Mouse (Mus musculus) lung, adult 2 months (tissue): Measurements from ENCODE around the gene Ugt1a5. TPM values are rescaled to one million over a fixed set of nuclear protein-coding genes. Genes with fewer than 3 reads are reported as not detected.

ENCODE experiments used
- DNase-seq: peaks from one replicate; pipeline ENCODE4 v3.0.0; 2022
- H3K4me1 ChIP-seq: fragments of 200-500 bp; 2 replicates; pipeline ENCODE4 v1.6.1; 2011; ENCODE audit warnings: low read length; ENCODE audit not compliant: control insufficient read depth, insufficient read depth
- H3K4me3 ChIP-seq: fragments of 200-500 bp; replicated peaks from 2 replicates; pipeline ENCODE3; 2011; ENCODE audit warnings: low read depth, mild to moderate bottlenecking, control low read depth, low read length; ENCODE audit errors: extremely low read depth
- CTCF ChIP-seq: fragments of 200-500 bp; IDR thresholded peaks from 2 replicates; pipeline ENCODE4 v1.5.1; 2011; ENCODE audit warnings: mild to moderate bottlenecking, low read length, control low read depth; ENCODE audit not compliant: insufficient read depth
- POLR2A ChIP-seq: fragments of 200-500 bp; IDR thresholded peaks from 2 replicates; pipeline ENCODE4 v1.6.1; 2011; ENCODE audit warnings: low read depth, mild to moderate bottlenecking, control low read depth, low read length, borderline replicate concordance; ENCODE audit errors: extremely low read depth
- WGBS: fragments of 180-500 bp; shearing (Covaris S2); methylation state at CpG from one replicate; pipeline ENCODE4 v1.1.7; 2018; 5-methylcytosine and 5-hydroxymethylcytosine counted together
- polyA plus RNA-seq: library from polyadenylated mRNA; depleted of rRNA; stranded (reverse); fragments of >200 nt; gene quantifications from 2 replicates; pipeline ENCODE4 v1.2.3, GENCODE M21; 2012

Gene Ugt1a5
- polyA plus RNA-seq, 1 experiment, result 0.36 TPM

DNA sequence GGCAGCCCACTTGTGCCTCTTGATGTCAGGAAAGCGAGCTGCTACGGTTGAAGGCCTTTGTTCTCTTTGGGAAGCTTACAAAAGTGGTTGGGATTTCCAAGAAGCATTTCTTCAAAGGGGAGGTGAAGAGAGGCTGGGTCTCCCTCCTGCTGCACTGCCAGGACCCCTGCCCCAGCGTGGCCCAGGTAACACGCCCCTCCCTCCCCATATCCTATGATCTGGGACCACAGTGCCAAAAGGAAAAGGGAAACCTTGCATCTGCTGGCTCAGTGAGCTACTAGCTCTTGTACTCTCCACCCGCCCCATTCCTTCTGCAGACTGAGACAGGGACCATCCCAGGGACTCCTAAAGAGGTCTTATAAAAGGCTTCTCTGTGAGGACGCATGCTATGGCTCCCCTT is 91.9 kb downstream of the Ugt1a5 start:
- no peak overlapping the region for H3K4me3 ChIP-seq
- TF ChIP-seq POLR2A (no peak), CTCF (no peak)
- 80% methylated on average over 6 of the region's 6 CpGs for WGBS
- no peak for DNase-seq
- no peaks in the 10 kb centered on the region for H3K4me1 ChIP-seq

GRCm38 (mm10) chr1:88258361-88258760 is 92.5 kb downstream of the Ugt1a5 start:
- no peak for DNase-seq
- Histone ChIP-seq H3K4me1 (no peaks in the 10 kb centered on the region), H3K4me3 (no peak overlapping the region)
- no peak for TF ChIP-seq CTCF
- no peak for TF ChIP-seq POLR2A
- 66% methylated on average over 6 of the region's 6 CpGs for WGBS

DNA sequence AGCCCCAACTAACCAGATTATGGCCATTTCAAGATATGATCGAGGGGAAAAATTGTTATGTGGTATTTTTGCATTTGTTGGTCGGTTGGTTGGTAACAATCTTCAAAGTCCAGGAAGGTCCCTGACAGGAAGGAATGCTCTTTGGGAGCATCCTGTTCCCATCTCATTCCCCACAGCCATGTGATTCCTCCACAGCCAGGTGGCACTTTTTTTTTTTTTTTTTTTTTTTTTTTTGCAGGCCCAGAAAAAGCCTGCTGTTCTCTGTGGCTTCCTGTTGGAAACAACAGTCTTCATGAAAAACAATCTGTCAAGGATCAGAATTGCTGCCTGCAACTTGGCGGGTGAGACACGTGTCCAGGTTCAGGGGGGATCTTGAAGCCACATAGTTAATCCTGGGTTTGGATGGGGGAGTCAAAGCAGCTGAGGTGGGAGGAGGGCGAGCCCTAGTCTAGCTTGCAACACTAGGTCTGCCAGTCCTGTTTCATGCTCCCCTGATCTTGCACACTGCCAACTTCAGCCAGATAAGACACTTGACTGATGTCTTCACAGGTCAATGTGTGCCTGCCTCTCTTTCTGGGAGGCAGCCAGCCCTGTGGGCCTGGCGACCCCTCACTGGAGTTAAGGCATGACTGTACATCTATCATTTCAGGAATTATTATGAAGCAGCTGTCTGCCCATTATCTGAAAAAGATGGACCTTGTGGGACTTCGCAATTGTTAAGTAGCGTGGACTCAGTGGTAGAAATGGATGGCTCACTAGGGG is 93.2 kb downstream of the Ugt1a5 start:
- DNase-seq, result no peak
- no peak overlapping the region for H3K4me3 ChIP-seq
- H3K4me1 ChIP-seq, result no peaks in the 10 kb centered on the region
- TF ChIP-seq CTCF, result no peak
- no peak for TF ChIP-seq POLR2A
- 50% methylated on average over 8 of the region's 8 CpGs for WGBS

DNA sequence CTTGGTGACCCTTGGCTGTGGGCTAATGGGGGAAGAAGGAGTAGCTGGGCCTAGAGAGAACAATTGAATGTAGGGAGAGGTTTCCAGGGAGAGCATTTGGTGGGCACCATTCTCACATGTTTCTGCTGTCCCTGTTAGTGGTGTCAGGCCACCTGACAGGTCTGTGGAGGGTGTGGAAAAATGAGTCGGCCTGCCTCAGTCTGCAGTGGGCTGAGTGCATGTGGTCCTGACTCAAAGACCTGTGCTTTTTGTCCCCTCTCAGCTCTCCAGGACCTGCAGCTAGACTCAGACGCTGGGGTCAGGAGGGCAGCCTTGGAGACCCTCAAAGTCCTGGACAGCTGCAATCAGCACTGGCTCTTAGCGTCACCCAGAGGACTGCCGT is 93.8 kb downstream of the Ugt1a5 start:
- TF ChIP-seq POLR2A (no peak), CTCF (no peak)
- WGBS, result 70% methylated on average over 4 of the region's 4 CpGs

GRCm38 (mm10) chr1:88260114-88260513 is 94.3 kb downstream of the Ugt1a5 start:
- DNase-seq, result no peak
- H3K4me1 ChIP-seq, result no peaks in the 10 kb centered on the region
- 69% methylated on average over 6 of the region's 6 CpGs for WGBS
- no peak overlapping the region for H3K4me3 ChIP-seq
- TF ChIP-seq CTCF, result no peak
- no peak for TF ChIP-seq POLR2A

More for the DNA sequence above, 93.8 kb downstream of the Ugt1a5 start:
- DNase-seq, result no peak
- H3K4me3 ChIP-seq, result no peak overlapping the region
- H3K4me1 ChIP-seq, result no peaks in the 10 kb centered on the region

DNA sequence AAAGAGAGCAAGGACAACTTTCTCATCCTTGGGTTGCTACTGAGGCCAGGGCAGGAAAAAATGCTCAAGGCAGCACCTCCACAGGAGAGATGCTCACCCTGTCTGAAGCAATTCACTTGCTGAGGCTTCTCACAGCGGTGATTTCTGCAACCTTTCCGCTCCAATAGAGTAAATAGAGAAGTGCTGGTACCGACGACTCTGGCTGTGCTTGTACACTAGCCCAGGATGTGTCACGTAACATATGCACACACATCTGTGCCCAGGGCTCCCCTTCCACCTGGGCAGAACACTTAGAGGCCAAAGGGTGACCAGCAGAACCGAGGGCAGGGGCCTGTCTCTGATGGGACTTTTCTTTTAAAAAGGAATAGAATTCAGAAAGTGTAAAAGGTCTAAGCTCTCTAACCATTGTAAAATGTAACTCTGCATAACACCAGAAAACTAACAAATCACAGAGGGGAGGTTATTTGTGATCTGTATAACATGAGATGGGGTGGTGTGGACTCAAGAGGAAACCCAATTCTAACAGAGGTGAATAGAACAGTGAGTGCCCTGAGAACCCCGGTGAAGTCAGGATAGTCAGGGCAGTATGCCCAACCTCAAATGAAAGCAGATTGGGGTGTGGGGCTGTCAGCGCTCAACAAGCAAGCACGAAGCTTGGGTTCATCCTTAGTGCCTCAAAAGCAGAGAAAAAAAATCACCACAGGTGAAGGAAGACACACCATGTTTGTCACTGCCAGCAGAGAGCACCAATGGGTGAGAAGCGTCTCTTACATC is 95.0 kb downstream of the Ugt1a5 start:
- no peak for TF ChIP-seq CTCF
- TF ChIP-seq POLR2A, result no peak
- Histone ChIP-seq H3K4me1 (no peaks in the 10 kb centered on the region), H3K4me3 (no peak overlapping the region)
- WGBS, result 75% methylated on average over 10 of the region's 10 CpGs
- no peak for DNase-seq

GRCm38 (mm10) chr1:88261706-88262105 is 95.9 kb downstream of the Ugt1a5 start:
- no peak overlapping the region for H3K4me3 ChIP-seq
- DNase-seq, result no peak
- TF ChIP-seq CTCF (no peak), POLR2A (no peak)
- no peaks in the 10 kb centered on the region for H3K4me1 ChIP-seq
- WGBS, result 85% methylated on average over 7 of the region's 7 CpGs

- DNase-seq, result no peak
- WGBS, result 66% methylated on average over 4 of the region's 4 CpGs
- H3K4me3 ChIP-seq, result no peak overlapping the region
- TF ChIP-seq CTCF, result no peak
- TF ChIP-seq POLR2A, result no peak
- H3K4me1 ChIP-seq, result no peaks in the 10 kb centered on the region
These were observed 96.4 kb downstream of the Ugt1a5 start for GRCm38 (mm10) chr1:88262255-88262654.

- no peak overlapping the region for H3K4me3 ChIP-seq
- DNase-seq, result no peak
- H3K4me1 ChIP-seq, result no peaks in the 10 kb centered on the region
- 72% methylated on average over 6 of the region's 6 CpGs for WGBS
- no peak for TF ChIP-seq POLR2A
- TF ChIP-seq CTCF, result no peak
These were observed 97.1 kb downstream of the Ugt1a5 start for GRCm38 (mm10) chr1:88262961-88263360.

DNA sequence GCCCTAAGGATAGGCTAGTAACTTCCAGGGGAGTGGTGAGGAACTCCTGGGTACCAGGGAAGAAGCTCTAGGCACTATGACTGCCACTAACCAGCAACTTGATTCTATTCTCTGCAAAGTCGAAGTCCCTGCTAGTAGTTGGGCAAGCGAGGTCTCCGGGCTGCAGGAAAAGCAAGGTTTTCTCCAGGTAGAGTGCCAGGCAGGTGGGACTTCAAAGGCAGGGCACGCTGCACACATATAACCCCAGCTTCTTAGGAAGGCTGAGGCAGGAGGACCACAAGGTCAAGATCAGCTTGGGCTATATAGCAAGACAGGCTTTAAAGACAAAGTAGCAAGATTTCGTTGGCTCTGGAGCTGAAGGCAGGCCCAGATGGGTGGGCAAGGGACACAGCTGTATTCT is 98.0 kb downstream of the Ugt1a5 start:
- 92% methylated on average over 5 of the region's 5 CpGs for WGBS
- DNase-seq, result no peak
- TF ChIP-seq CTCF, result no peak
- Histone ChIP-seq H3K4me3 (no peak overlapping the region), H3K4me1 (no peaks in the 10 kb centered on the region)
